Mouse (Mus musculus): Measurements from ENCODE around the gene Tcp11l2. TPM values are rescaled to one million over a fixed set of nuclear protein-coding genes. Genes with fewer than 3 reads are reported as not detected.
A peak's percentile ranks its signal among the peaks of the same experiment; 100 is the strongest.

The Tcp11l2 gene
- polyA plus RNA-seq, 1 experiment from 2014 or later: 15.2 TPM

GRCm38 (mm10) chr10:84600136-84600535, 23.7 kb downstream of the Tcp11l2 start:
- Histone ChIP-seq H3K4me2 (no peak overlapping the region), H3K27me3 (ENCODE audit: control insufficient read depth, insufficient read depth, low read length) (no peaks in the 10 kb centered on the region), H3K9me3 (replicated peaks; ENCODE audit: control insufficient read depth, low read length) (no peaks in the 10 kb centered on the region), H3K4me3 (ENCODE audit: low read depth, low read length) (no peak overlapping the region), H3K27ac (ENCODE audit: low read depth, low read length) (no peak overlapping the region), H3K36me3 (ENCODE audit: control insufficient read depth, insufficient read depth, low read length) (no peaks in the 10 kb centered on the region), H3K4me1 (ENCODE audit: control insufficient read depth, insufficient read depth, low read length) (no peaks in the 10 kb centered on the region), H3K9ac (ENCODE audit: low read depth, low read length) (no peak overlapping the region)
- 76% methylated on average over 6 of the region's 6 CpGs for WGBS (ENCODE audit: insufficient replicate concordance)
- no peak for ATAC-seq (replicated peaks; ENCODE audit: insufficient number of reproducible peaks, low FRiP score, low TSS enrichment)

GRCm38 (mm10) chr10:84604335-84604734, 27.9 kb downstream of the Tcp11l2 start:
- Histone ChIP-seq H3K4me2 (no peak overlapping the region), H3K4me1 (ENCODE audit: control insufficient read depth, insufficient read depth, low read length) (peaks cover 3% of the 10 kb centered on the region; the same call in 1 of the 2 replicates), H3K27me3 (ENCODE audit: control insufficient read depth, insufficient read depth, low read length) (no peaks in the 10 kb centered on the region), H3K9ac (ENCODE audit: low read depth, low read length) (no peak overlapping the region), H3K36me3 (ENCODE audit: control insufficient read depth, insufficient read depth, low read length) (no peaks in the 10 kb centered on the region), H3K9me3 (replicated peaks; ENCODE audit: control insufficient read depth, low read length) (no peaks in the 10 kb centered on the region), H3K27ac (ENCODE audit: low read depth, low read length) (no peak overlapping the region), H3K4me3 (ENCODE audit: low read depth, low read length) (no peak overlapping the region)
- WGBS (ENCODE audit: insufficient replicate concordance): 56% methylated on average over 1 of the region's 1 CpGs
- ATAC-seq (replicated peaks; ENCODE audit: insufficient number of reproducible peaks, low FRiP score, low TSS enrichment): no peak

- WGBS (ENCODE audit: insufficient replicate concordance): 52% methylated on average over 3 of the region's 3 CpGs
- H3K27me3 ChIP-seq (ENCODE audit: control insufficient read depth, insufficient read depth, low read length): no peaks in the 10 kb centered on the region
- no peak overlapping the region for H3K4me3 ChIP-seq (ENCODE audit: low read depth, low read length)
- H3K36me3 ChIP-seq (ENCODE audit: control insufficient read depth, insufficient read depth, low read length): no peaks in the 10 kb centered on the region
- H3K9me3 ChIP-seq (replicated peaks; ENCODE audit: control insufficient read depth, low read length): no peaks in the 10 kb centered on the region
- 0 out of 2 replicates have a peak overlapping the region, but pooled peaks have one; percentile 47 for H3K27ac ChIP-seq (ENCODE audit: low read depth, low read length)
- H3K4me2 ChIP-seq: no peak overlapping the region
- peaks cover 33% of the 10 kb centered on the region for H3K4me1 ChIP-seq (ENCODE audit: control insufficient read depth, insufficient read depth, low read length)
- H3K9ac ChIP-seq (ENCODE audit: low read depth, low read length): no peak overlapping the region
- ATAC-seq (replicated peaks; ENCODE audit: insufficient number of reproducible peaks, low FRiP score, low TSS enrichment): no peak
Measured at GRCm38 (mm10) chr10:84608361-84608760, 31.9 kb downstream of the Tcp11l2 start.

- Histone ChIP-seq H3K9ac (ENCODE audit: low read depth, low read length) (no peak overlapping the region), H3K4me3 (ENCODE audit: low read depth, low read length) (no peak overlapping the region), H3K9me3 (replicated peaks; ENCODE audit: control insufficient read depth, low read length) (no peaks in the 10 kb centered on the region), H3K36me3 (ENCODE audit: control insufficient read depth, insufficient read depth, low read length) (no peaks in the 10 kb centered on the region), H3K27me3 (ENCODE audit: control insufficient read depth, insufficient read depth, low read length) (no peaks in the 10 kb centered on the region), H3K27ac (ENCODE audit: low read depth, low read length) (peak overlapping the region; percentile 38), H3K4me2 (no peak overlapping the region), H3K4me1 (ENCODE audit: control insufficient read depth, insufficient read depth, low read length) (peaks cover 33% of the 10 kb centered on the region)
- WGBS (ENCODE audit: insufficient replicate concordance): 24% methylated on average over 4 of the region's 4 CpGs
- ATAC-seq (replicated peaks; ENCODE audit: insufficient number of reproducible peaks, low FRiP score, low TSS enrichment): no peak
Measured at GRCm38 (mm10) chr10:84610324-84610723, 33.9 kb downstream of the Tcp11l2 start.

- H3K4me2 ChIP-seq: no peak overlapping the region
- no peak overlapping the region for H3K9ac ChIP-seq (ENCODE audit: low read depth, low read length)
- H3K4me1 ChIP-seq (ENCODE audit: control insufficient read depth, insufficient read depth, low read length): peaks cover 33% of the 10 kb centered on the region
Measured at GRCm38 (mm10) chr10:84610783-84611182, 34.4 kb downstream of the Tcp11l2 start.

GRCm38 (mm10) chr10:84611664-84612063, 35.2 kb downstream of the Tcp11l2 start:
- H3K27ac ChIP-seq (ENCODE audit: low read depth, low read length): peak overlapping the region; percentile 55
- H3K4me3 ChIP-seq (ENCODE audit: low read depth, low read length): no peak overlapping the region
- H3K4me1 ChIP-seq (ENCODE audit: control insufficient read depth, insufficient read depth, low read length): peaks cover 33% of the 10 kb centered on the region
- H3K9me3 ChIP-seq (replicated peaks; ENCODE audit: control insufficient read depth, low read length): no peaks in the 10 kb centered on the region
- ATAC-seq (replicated peaks; ENCODE audit: insufficient number of reproducible peaks, low FRiP score, low TSS enrichment): no peak
- no peaks in the 10 kb centered on the region for H3K27me3 ChIP-seq (ENCODE audit: control insufficient read depth, insufficient read depth, low read length)
- H3K4me2 ChIP-seq: no peak overlapping the region
- 33% methylated on average over 3 of the region's 3 CpGs for WGBS (ENCODE audit: insufficient replicate concordance)
- H3K9ac ChIP-seq (ENCODE audit: low read depth, low read length): no peak overlapping the region; the same call in 1 of the 2 replicates
- no peaks in the 10 kb centered on the region for H3K36me3 ChIP-seq (ENCODE audit: control insufficient read depth, insufficient read depth, low read length)

More at GRCm38 (mm10) chr10:84610783-84611182, 34.4 kb downstream of the Tcp11l2 start:
- ATAC-seq (replicated peaks; ENCODE audit: insufficient number of reproducible peaks, low FRiP score, low TSS enrichment): no peak
- H3K9me3 ChIP-seq (replicated peaks; ENCODE audit: control insufficient read depth, low read length): no peaks in the 10 kb centered on the region
- H3K36me3 ChIP-seq (ENCODE audit: control insufficient read depth, insufficient read depth, low read length): no peaks in the 10 kb centered on the region
- H3K27me3 ChIP-seq (ENCODE audit: control insufficient read depth, insufficient read depth, low read length): no peaks in the 10 kb centered on the region
- peak overlapping the region; percentile 38 for H3K27ac ChIP-seq (ENCODE audit: low read depth, low read length)
- WGBS (ENCODE audit: insufficient replicate concordance): 63% methylated on average over 3 of the region's 3 CpGs
- H3K4me3 ChIP-seq (ENCODE audit: low read depth, low read length): no peak overlapping the region

GRCm38 (mm10) chr10:84612281-84612680, 35.9 kb downstream of the Tcp11l2 start:
- Histone ChIP-seq H3K9me3 (replicated peaks; ENCODE audit: control insufficient read depth, low read length) (no peaks in the 10 kb centered on the region), H3K4me1 (ENCODE audit: control insufficient read depth, insufficient read depth, low read length) (peaks cover 33% of the 10 kb centered on the region), H3K4me2 (no peak overlapping the region), H3K4me3 (ENCODE audit: low read depth, low read length) (no peak overlapping the region), H3K27ac (ENCODE audit: low read depth, low read length) (peak overlapping the region; percentile 55), H3K36me3 (ENCODE audit: control insufficient read depth, insufficient read depth, low read length) (no peaks in the 10 kb centered on the region), H3K27me3 (ENCODE audit: control insufficient read depth, insufficient read depth, low read length) (no peaks in the 10 kb centered on the region), H3K9ac (ENCODE audit: low read depth, low read length) (no peak overlapping the region)
- WGBS (ENCODE audit: insufficient replicate concordance): 86% methylated on average over 2 of the region's 2 CpGs
- no peak for ATAC-seq (replicated peaks; ENCODE audit: insufficient number of reproducible peaks, low FRiP score, low TSS enrichment)

GRCm38 (mm10) chr10:84613366-84613765, 36.9 kb downstream of the Tcp11l2 start:
- no peaks in the 10 kb centered on the region for H3K36me3 ChIP-seq (ENCODE audit: control insufficient read depth, insufficient read depth, low read length)
- peaks cover 30% of the 10 kb centered on the region for H3K4me1 ChIP-seq (ENCODE audit: control insufficient read depth, insufficient read depth, low read length)
- 78% methylated on average over 8 of the region's 8 CpGs for WGBS (ENCODE audit: insufficient replicate concordance)
- H3K4me3 ChIP-seq (ENCODE audit: low read depth, low read length): no peak overlapping the region
- ATAC-seq (replicated peaks; ENCODE audit: insufficient number of reproducible peaks, low FRiP score, low TSS enrichment): no peak
- H3K27me3 ChIP-seq (ENCODE audit: control insufficient read depth, insufficient read depth, low read length): no peaks in the 10 kb centered on the region
- H3K27ac ChIP-seq (ENCODE audit: low read depth, low read length): no peak overlapping the region
- H3K9ac ChIP-seq (ENCODE audit: low read depth, low read length): no peak overlapping the region
- H3K9me3 ChIP-seq (replicated peaks; ENCODE audit: control insufficient read depth, low read length): no peaks in the 10 kb centered on the region
- no peak overlapping the region for H3K4me2 ChIP-seq

- no peak overlapping the region for H3K9ac ChIP-seq (ENCODE audit: low read depth, low read length)
- no peaks in the 10 kb centered on the region for H3K9me3 ChIP-seq (replicated peaks; ENCODE audit: control insufficient read depth, low read length)
- no peak overlapping the region for H3K4me2 ChIP-seq
- H3K27me3 ChIP-seq (ENCODE audit: control insufficient read depth, insufficient read depth, low read length): no peaks in the 10 kb centered on the region
- H3K27ac ChIP-seq (ENCODE audit: low read depth, low read length): no peak overlapping the region
- no peak for ATAC-seq (replicated peaks; ENCODE audit: insufficient number of reproducible peaks, low FRiP score, low TSS enrichment)
- peaks cover 22% of the 10 kb centered on the region for H3K4me1 ChIP-seq (ENCODE audit: control insufficient read depth, insufficient read depth, low read length)
- H3K36me3 ChIP-seq (ENCODE audit: control insufficient read depth, insufficient read depth, low read length): no peaks in the 10 kb centered on the region
- H3K4me3 ChIP-seq (ENCODE audit: low read depth, low read length): no peak overlapping the region
- WGBS (ENCODE audit: insufficient replicate concordance): 67% methylated on average over 3 of the region's 3 CpGs
Measured at GRCm38 (mm10) chr10:84615076-84615475, 38.6 kb downstream of the Tcp11l2 start.

Measured in heart, embryonic 11.5 days (tissue).